Mouse (Mus musculus): ENCODE data around the gene Gipc2. TPM values are rescaled to one million over a fixed set of nuclear protein-coding genes. Genes with fewer than 3 reads are reported as not detected.
A peak's percentile ranks its signal among the peaks of the same experiment; 100 is the strongest.

Gipc2 gene
- polyA plus RNA-seq, 1 experiment from 2014 or later = 2.6 TPM

- Histone ChIP-seq H3K4me1 (replicated peaks) (no peaks in the 10 kb centered on the region), H3K9me3 (no peaks in the 10 kb centered on the region), H3K27ac (no peak overlapping the region), H3K4me3 (no peak overlapping the region), H3K27me3 (ENCODE audit: insufficient read depth, poor library complexity, severe bottlenecking) (peaks cover 6% of the 10 kb centered on the region; the same call in 1 of the 2 replicates), H3K36me3 (no peaks in the 10 kb centered on the region)
- 78% methylated on average over 10 of the region's 10 CpGs for WGBS
- DNase-seq (ENCODE audit: low spot score) = no peak
Measured at GRCm38 (mm10) chr3:152158344-152159291, 7.4 kb downstream of the Gipc2 start.

- no peak overlapping the region for H3K27ac ChIP-seq
- H3K4me1 ChIP-seq (replicated peaks) = peaks cover 5% of the 10 kb centered on the region
- no peaks in the 10 kb centered on the region for H3K9me3 ChIP-seq
- H3K36me3 ChIP-seq = no peaks in the 10 kb centered on the region
- no peak overlapping the region for H3K4me3 ChIP-seq
- 0 out of 2 replicates have a peak, but pooled peaks cover 4% of the 10 kb centered on the region for H3K27me3 ChIP-seq (ENCODE audit: insufficient read depth, poor library complexity, severe bottlenecking)
- DNase-seq (ENCODE audit: low spot score) = no peak
- 74% methylated on average over 23 of the region's 23 CpGs for WGBS
Measured at GRCm38 (mm10) chr3:152156816-152157496, 9.1 kb downstream of the Gipc2 start.

- no peak overlapping the region for H3K4me3 ChIP-seq
- 48% methylated on average over 11 of the region's 11 CpGs for WGBS
- no peaks in the 10 kb centered on the region for H3K9me3 ChIP-seq
- H3K27ac ChIP-seq = no peak overlapping the region
- H3K4me1 ChIP-seq (replicated peaks) = peaks cover 9% of the 10 kb centered on the region
- no peaks in the 10 kb centered on the region for H3K27me3 ChIP-seq (ENCODE audit: insufficient read depth, poor library complexity, severe bottlenecking)
- no peaks in the 10 kb centered on the region for H3K36me3 ChIP-seq
- no peak for DNase-seq (ENCODE audit: low spot score)
Measured at GRCm38 (mm10) chr3:152155296-152155948, 10.6 kb downstream of the Gipc2 start.

GRCm38 (mm10) chr3:152154095-152154494 is 11.9 kb downstream of the Gipc2 start:
- Histone ChIP-seq H3K4me1 (replicated peaks) (peaks cover 9% of the 10 kb centered on the region), H3K36me3 (no peaks in the 10 kb centered on the region), H3K9me3 (no peaks in the 10 kb centered on the region), H3K27ac (no peak overlapping the region), H3K4me3 (no peak overlapping the region), H3K27me3 (ENCODE audit: insufficient read depth, poor library complexity, severe bottlenecking) (no peaks in the 10 kb centered on the region)
- DNase-seq (ENCODE audit: low spot score) = no peak
- WGBS = 89% methylated on average over 5 of the region's 5 CpGs

GRCm38 (mm10) chr3:152153152-152153551 is 12.9 kb downstream of the Gipc2 start:
- DNase-seq (ENCODE audit: low spot score) = no peak
- Histone ChIP-seq H3K27me3 (ENCODE audit: insufficient read depth, poor library complexity, severe bottlenecking) (no peaks in the 10 kb centered on the region), H3K9me3 (no peaks in the 10 kb centered on the region), H3K36me3 (no peaks in the 10 kb centered on the region), H3K4me1 (replicated peaks) (peaks cover 9% of the 10 kb centered on the region), H3K27ac (no peak overlapping the region), H3K4me3 (no peak overlapping the region)
- 93% methylated on average over 2 of the region's 2 CpGs for WGBS

GRCm38 (mm10) chr3:152152483-152152804 is 13.6 kb downstream of the Gipc2 start:
- DNase-seq (ENCODE audit: low spot score) = no peak
- Histone ChIP-seq H3K27ac (no peak overlapping the region), H3K4me1 (replicated peaks) (peaks cover 9% of the 10 kb centered on the region), H3K9me3 (no peaks in the 10 kb centered on the region), H3K4me3 (no peak overlapping the region), H3K36me3 (no peaks in the 10 kb centered on the region), H3K27me3 (ENCODE audit: insufficient read depth, poor library complexity, severe bottlenecking) (no peaks in the 10 kb centered on the region)
- 83% methylated on average over 1 of the region's 1 CpGs for WGBS

- WGBS = 58% methylated on average over 29 of the region's 29 CpGs
- Histone ChIP-seq H3K27ac (peak overlapping the region; percentile 50; the same call in 1 of the 2 replicates), H3K27me3 (ENCODE audit: insufficient read depth, poor library complexity, severe bottlenecking) (no peaks in the 10 kb centered on the region), H3K36me3 (no peaks in the 10 kb centered on the region), H3K9me3 (no peaks in the 10 kb centered on the region), H3K4me3 (peak overlapping the region; percentile 34), H3K4me1 (replicated peaks) (peaks cover 9% of the 10 kb centered on the region)
- DNase-seq (ENCODE audit: low spot score) = no peak
Measured at GRCm38 (mm10) chr3:152151725-152152482, 14.1 kb downstream of the Gipc2 start.

- Histone ChIP-seq H3K27me3 (ENCODE audit: insufficient read depth, poor library complexity, severe bottlenecking) (no peaks in the 10 kb centered on the region), H3K27ac (no peak overlapping the region), H3K9me3 (no peaks in the 10 kb centered on the region), H3K4me3 (no peak overlapping the region), H3K4me1 (replicated peaks) (peaks cover 15% of the 10 kb centered on the region), H3K36me3 (no peaks in the 10 kb centered on the region)
- 71% methylated on average over 3 of the region's 3 CpGs for WGBS
- no peak for DNase-seq (ENCODE audit: low spot score)
Measured at GRCm38 (mm10) chr3:152149863-152150262, 16.2 kb downstream of the Gipc2 start.

GRCm38 (mm10) chr3:152149449-152149848 is 16.6 kb downstream of the Gipc2 start:
- Histone ChIP-seq H3K9me3 (no peaks in the 10 kb centered on the region), H3K27ac (no peak overlapping the region), H3K36me3 (no peaks in the 10 kb centered on the region), H3K27me3 (ENCODE audit: insufficient read depth, poor library complexity, severe bottlenecking) (no peaks in the 10 kb centered on the region), H3K4me1 (replicated peaks) (peaks cover 15% of the 10 kb centered on the region), H3K4me3 (no peak overlapping the region)
- WGBS = 75% methylated on average over 7 of the region's 7 CpGs
- no peak for DNase-seq (ENCODE audit: low spot score)

- 78% methylated on average over 12 of the region's 12 CpGs for WGBS
- no peaks in the 10 kb centered on the region for H3K9me3 ChIP-seq
- no peaks in the 10 kb centered on the region for H3K36me3 ChIP-seq
- H3K27me3 ChIP-seq (ENCODE audit: insufficient read depth, poor library complexity, severe bottlenecking) = no peaks in the 10 kb centered on the region
- peaks cover 12% of the 10 kb centered on the region for H3K4me1 ChIP-seq (replicated peaks)
- H3K27ac ChIP-seq = no peak overlapping the region
- no peak for DNase-seq (ENCODE audit: low spot score)
- no peak overlapping the region for H3K4me3 ChIP-seq
Measured at GRCm38 (mm10) chr3:152147085-152147831, 18.8 kb downstream of the Gipc2 start.

GRCm38 (mm10) chr3:152145186-152145585 is 20.8 kb downstream of the Gipc2 start:
- Histone ChIP-seq H3K9me3 (no peaks in the 10 kb centered on the region), H3K27me3 (ENCODE audit: insufficient read depth, poor library complexity, severe bottlenecking) (no peaks in the 10 kb centered on the region), H3K4me3 (no peak overlapping the region), H3K27ac (no peak overlapping the region), H3K4me1 (replicated peaks) (peaks cover 5% of the 10 kb centered on the region), H3K36me3 (no peaks in the 10 kb centered on the region)
- no peak for DNase-seq (ENCODE audit: low spot score)
- WGBS = 79% methylated on average over 2 of the region's 2 CpGs

Data from hindbrain, embryonic 10.5 days (tissue).